Mouse (Mus musculus): ENCODE results near the gene Plcb4. TPM values are rescaled to one million over a fixed set of nuclear protein-coding genes. Genes with fewer than 3 reads are reported as not detected.

The Plcb4 gene
- polyA plus RNA-seq, 1 experiment from 2014 or later: 8.6 TPM

- no peaks in the 10 kb centered on the region for H3K4me1 ChIP-seq (replicated peaks; ENCODE audit: insufficient read depth, low read length)
- DNase-seq (ENCODE audit: low spot score) (no peak), ATAC-seq (replicated peaks; ENCODE audit: low FRiP score, low read depth) (no peak)
- H3K9me3 ChIP-seq (replicated peaks; ENCODE audit: low read length): no peaks in the 10 kb centered on the region
- TF ChIP-seq CTCF (IDR thresholded peaks at IDR 0.05; ENCODE audit: low read depth): no peak
- H3K9ac ChIP-seq (ENCODE audit: low read depth, low read length): no peak overlapping the region
- H3K4me2 ChIP-seq (ENCODE audit: low read length): no peak overlapping the region
- no peaks in the 10 kb centered on the region for H3K27me3 ChIP-seq (ENCODE audit: insufficient read depth, low read length)
- no peaks in the 10 kb centered on the region for H3K36me3 ChIP-seq (ENCODE audit: insufficient read depth, low read length)
- H3K4me3 ChIP-seq (replicated peaks; ENCODE audit: low read depth, low read length): no peak overlapping the region
- no peak overlapping the region for H3K27ac ChIP-seq
- WGBS: 83% methylated on average over 5 of the region's 5 CpGs
Measured at GRCm38 (mm10) chr2:135835911-135836310, 177.1 kb downstream of the Plcb4 start.

GRCm38 (mm10) chr2:135836426-135836825 is 177.6 kb downstream of the Plcb4 start:
- Histone ChIP-seq H3K27ac (no peak overlapping the region), H3K36me3 (ENCODE audit: insufficient read depth, low read length) (no peaks in the 10 kb centered on the region), H3K27me3 (ENCODE audit: insufficient read depth, low read length) (no peaks in the 10 kb centered on the region), H3K9ac (ENCODE audit: low read depth, low read length) (no peak overlapping the region), H3K9me3 (replicated peaks; ENCODE audit: low read length) (no peaks in the 10 kb centered on the region), H3K4me1 (replicated peaks; ENCODE audit: insufficient read depth, low read length) (no peaks in the 10 kb centered on the region), H3K4me2 (ENCODE audit: low read length) (no peak overlapping the region), H3K4me3 (replicated peaks; ENCODE audit: low read depth, low read length) (no peak overlapping the region)
- no peak for TF ChIP-seq CTCF (IDR thresholded peaks at IDR 0.05; ENCODE audit: low read depth)
- ATAC-seq (replicated peaks; ENCODE audit: low FRiP score, low read depth): no peak
- WGBS: 84% methylated on average over 3 of the region's 3 CpGs
- DNase-seq (ENCODE audit: low spot score): no peak

DNA sequence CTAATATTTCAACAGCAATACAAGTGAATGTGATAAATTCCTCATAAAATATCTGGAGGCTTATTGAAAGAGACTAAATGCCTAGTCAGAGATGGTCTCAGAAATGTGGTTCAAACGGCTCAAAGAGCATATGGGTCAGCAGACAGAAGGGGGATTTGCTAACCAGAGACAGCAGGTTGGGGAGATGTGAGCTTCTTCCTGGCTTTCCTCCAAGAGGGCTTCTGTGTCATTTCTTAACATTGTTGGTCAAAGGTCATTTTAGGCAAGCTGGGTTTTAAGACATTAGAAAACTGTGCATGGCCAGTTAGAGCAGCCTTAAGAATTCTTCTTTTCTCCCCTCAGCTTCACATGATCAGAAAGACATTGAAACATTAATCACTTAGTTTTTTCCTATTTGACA is 178.9 kb downstream of the Plcb4 start:
- Histone ChIP-seq H3K9me3 (replicated peaks; ENCODE audit: low read length) (no peaks in the 10 kb centered on the region), H3K27me3 (ENCODE audit: insufficient read depth, low read length) (no peaks in the 10 kb centered on the region), H3K4me1 (replicated peaks; ENCODE audit: insufficient read depth, low read length) (no peaks in the 10 kb centered on the region), H3K36me3 (ENCODE audit: insufficient read depth, low read length) (no peaks in the 10 kb centered on the region), H3K4me2 (ENCODE audit: low read length) (no peak overlapping the region), H3K4me3 (replicated peaks; ENCODE audit: low read depth, low read length) (no peak overlapping the region), H3K27ac (no peak overlapping the region), H3K9ac (ENCODE audit: low read depth, low read length) (no peak overlapping the region)
- no peak for ATAC-seq (replicated peaks; ENCODE audit: low FRiP score, low read depth)
- 76% methylated on average over 1 of the region's 1 CpGs for WGBS
- no peak for DNase-seq (ENCODE audit: low spot score)
- no peak for TF ChIP-seq CTCF (IDR thresholded peaks at IDR 0.05; ENCODE audit: low read depth)

DNA sequence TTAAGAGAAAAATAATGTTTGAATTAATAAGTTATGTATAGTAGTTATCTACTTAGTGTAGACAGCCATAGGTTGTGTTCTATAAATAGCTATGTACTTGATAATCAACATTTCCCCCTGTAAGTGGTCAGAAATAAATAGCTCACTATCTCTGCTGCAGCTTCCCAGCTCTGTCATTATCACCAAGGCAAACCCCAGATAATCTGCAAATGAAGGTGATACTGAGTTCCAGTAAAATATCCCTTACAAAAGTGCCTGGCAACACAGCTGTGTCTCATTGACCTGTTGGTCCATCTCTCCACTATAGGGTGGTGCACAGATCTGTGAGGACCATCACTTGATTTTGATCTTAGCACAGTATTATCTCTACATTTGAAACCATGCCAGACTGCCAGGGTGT is 179.3 kb downstream of the Plcb4 start:
- DNase-seq (ENCODE audit: low spot score) (no peak), ATAC-seq (replicated peaks; ENCODE audit: low FRiP score, low read depth) (no peak)
- Histone ChIP-seq H3K9me3 (replicated peaks; ENCODE audit: low read length) (no peaks in the 10 kb centered on the region), H3K27me3 (ENCODE audit: insufficient read depth, low read length) (no peaks in the 10 kb centered on the region), H3K9ac (ENCODE audit: low read depth, low read length) (no peak overlapping the region), H3K27ac (no peak overlapping the region), H3K4me3 (replicated peaks; ENCODE audit: low read depth, low read length) (no peak overlapping the region), H3K4me1 (replicated peaks; ENCODE audit: insufficient read depth, low read length) (no peaks in the 10 kb centered on the region), H3K4me2 (ENCODE audit: low read length) (no peak overlapping the region), H3K36me3 (ENCODE audit: insufficient read depth, low read length) (no peaks in the 10 kb centered on the region)
- TF ChIP-seq CTCF (IDR thresholded peaks at IDR 0.05; ENCODE audit: low read depth): no peak

- WGBS: 61% methylated on average over 8 of the region's 8 CpGs
- Histone ChIP-seq H3K27me3 (ENCODE audit: insufficient read depth, low read length) (no peaks in the 10 kb centered on the region), H3K9me3 (replicated peaks; ENCODE audit: low read length) (no peaks in the 10 kb centered on the region), H3K36me3 (ENCODE audit: insufficient read depth, low read length) (no peaks in the 10 kb centered on the region), H3K4me2 (ENCODE audit: low read length) (no peak overlapping the region), H3K4me3 (replicated peaks; ENCODE audit: low read depth, low read length) (no peak overlapping the region), H3K4me1 (replicated peaks; ENCODE audit: insufficient read depth, low read length) (no peaks in the 10 kb centered on the region), H3K9ac (ENCODE audit: low read depth, low read length) (no peak overlapping the region), H3K27ac (no peak overlapping the region)
- TF ChIP-seq CTCF (IDR thresholded peaks at IDR 0.05; ENCODE audit: low read depth): no peak
- DNase-seq (ENCODE audit: low spot score) (no peak), ATAC-seq (replicated peaks; ENCODE audit: low FRiP score, low read depth) (no peak)
Measured at GRCm38 (mm10) chr2:135838651-135839286, 180.0 kb downstream of the Plcb4 start.

DNA sequence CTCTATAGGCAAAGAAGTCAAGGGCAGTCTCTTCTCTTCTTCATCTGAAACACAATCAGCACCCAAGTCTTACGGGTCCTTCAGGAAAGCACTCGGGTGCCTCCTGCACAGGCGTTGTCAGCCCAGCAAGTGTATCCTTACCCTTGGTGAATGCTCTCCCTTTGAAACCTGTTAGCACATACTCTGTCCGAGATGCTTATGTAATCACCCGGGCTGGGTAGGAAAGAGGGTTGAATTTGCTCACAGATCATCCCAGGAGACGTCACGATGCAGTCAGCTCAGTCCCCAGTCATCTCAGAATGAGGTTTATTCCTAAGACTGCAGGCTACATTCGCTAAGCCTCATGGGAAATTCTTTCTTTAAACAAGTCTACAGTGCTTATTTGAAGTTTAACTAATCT is 184.9 kb downstream of the Plcb4 start:
- no peak overlapping the region for H3K4me2 ChIP-seq (ENCODE audit: low read length)
- ATAC-seq (replicated peaks; ENCODE audit: low FRiP score, low read depth) (no peak), DNase-seq (ENCODE audit: low spot score) (no peak)
- no peak for TF ChIP-seq CTCF (IDR thresholded peaks at IDR 0.05; ENCODE audit: low read depth)
- H3K27me3 ChIP-seq (ENCODE audit: insufficient read depth, low read length): no peaks in the 10 kb centered on the region
- H3K27ac ChIP-seq: no peak overlapping the region
- no peaks in the 10 kb centered on the region for H3K4me1 ChIP-seq (replicated peaks; ENCODE audit: insufficient read depth, low read length)
- H3K36me3 ChIP-seq (ENCODE audit: insufficient read depth, low read length): no peaks in the 10 kb centered on the region
- no peaks in the 10 kb centered on the region for H3K9me3 ChIP-seq (replicated peaks; ENCODE audit: low read length)
- H3K9ac ChIP-seq (ENCODE audit: low read depth, low read length): no peak overlapping the region
- WGBS: 78% methylated on average over 8 of the region's 8 CpGs
- H3K4me3 ChIP-seq (replicated peaks; ENCODE audit: low read depth, low read length): no peak overlapping the region

DNA sequence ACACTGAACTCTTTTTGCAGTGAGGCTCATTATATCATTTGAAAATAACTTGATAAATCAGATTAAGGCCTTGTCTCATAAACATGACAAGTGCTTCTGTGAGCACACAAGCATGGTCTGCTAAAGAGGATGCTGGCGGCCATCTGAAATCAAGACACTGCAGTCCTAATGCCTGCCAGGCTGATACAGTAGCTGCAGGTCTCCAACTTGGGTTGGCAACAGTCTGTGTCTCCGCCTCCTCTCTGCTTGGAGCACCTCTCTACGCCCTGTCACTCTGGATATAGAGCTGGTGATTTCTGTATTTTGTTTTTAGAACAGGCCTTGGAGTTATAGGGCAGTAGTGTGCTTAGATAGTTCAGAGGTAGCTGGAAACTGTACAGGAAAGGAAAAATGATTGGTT is 188.1 kb downstream of the Plcb4 start:
- H3K9ac ChIP-seq (ENCODE audit: low read depth, low read length): no peak overlapping the region
- no peaks in the 10 kb centered on the region for H3K4me1 ChIP-seq (replicated peaks; ENCODE audit: insufficient read depth, low read length)
- 86% methylated on average over 3 of the region's 3 CpGs for WGBS
- no peaks in the 10 kb centered on the region for H3K36me3 ChIP-seq (ENCODE audit: insufficient read depth, low read length)
- H3K4me2 ChIP-seq (ENCODE audit: low read length): no peak overlapping the region
- H3K9me3 ChIP-seq (replicated peaks; ENCODE audit: low read length): no peaks in the 10 kb centered on the region
- H3K4me3 ChIP-seq (replicated peaks; ENCODE audit: low read depth, low read length): no peak overlapping the region
- ATAC-seq (replicated peaks; ENCODE audit: low FRiP score, low read depth) (no peak), DNase-seq (ENCODE audit: low spot score) (no peak)
- no peaks in the 10 kb centered on the region for H3K27me3 ChIP-seq (ENCODE audit: insufficient read depth, low read length)
- no peak overlapping the region for H3K27ac ChIP-seq
- no peak for TF ChIP-seq CTCF (IDR thresholded peaks at IDR 0.05; ENCODE audit: low read depth)

Data from kidney, postnatal 0 days (tissue).